Mouse (Mus musculus) ES-E14 (cell line): Measurements from ENCODE around the gene Hist2h4.
A peak's percentile ranks its signal among the peaks of the same experiment; 100 is the strongest.

ENCODE experiments used
- CHD2 ChIP-seq: IDR thresholded peaks from 2 replicates; pipeline ENCODE4 v1.6.1; 2014; ENCODE audit warnings: mild to moderate bottlenecking, low read depth, low read length, inconsistent platforms
- HCFC1 ChIP-seq: IDR thresholded peaks from 2 replicates; pipeline ENCODE4 v1.6.1; 2012; ENCODE audit warnings: low read length, inconsistent platforms, borderline replicate concordance; ENCODE audit not compliant: insufficient read depth
- MAFK ChIP-seq: IDR thresholded peaks from 2 replicates; pipeline ENCODE4 v1.6.1; 2014; ENCODE audit warnings: mild to moderate bottlenecking, low read depth, low read length, inconsistent platforms; ENCODE audit not compliant: insufficient read depth
- ZC3H11A ChIP-seq: IDR thresholded peaks from 2 replicates; pipeline ENCODE4 v1.6.1; 2012; ENCODE audit warnings: low read depth, mild to moderate bottlenecking, inconsistent platforms, low read length, borderline replicate concordance
- ZNF384 ChIP-seq: IDR thresholded peaks from 2 replicates; pipeline ENCODE4 v1.6.1; 2012; ENCODE audit warnings: low read depth, low read length, inconsistent platforms

GRCm38 (mm10) chr3:96219191-96219641, 43.9 kb downstream of the Hist2h4 start:
- TF ChIP-seq MAFK (no peak), CHD2 (peak; percentile 14; the same call in 1 of the 2 replicates), HCFC1 (no peak), ZC3H11A (0 out of 2 replicates have a peak, but pooled peaks have one; percentile 3), ZNF384 (no peak)
